ENCODE assay signal across 15 mouse cellular contexts in genomic region chr4:150473437-150474070, GRCm38 (mm10).
DNase-seq lines count a peak whose midpoint lies in the region; ATAC-seq and TF ChIP-seq lines count a peak whose summit lies in the region.
"Had no signal": no experiment of that assay in that cellular context is flagged by ENCODE, and none has a peak within 500 bp of the region (broad histone marks: within the 10 kb centered on the region; RNA-seq: fewer than 3 reads in every experiment).

No protein-coding gene starts in this region.

- peak overlapping the region; percentile 59 for H3K27ac ChIP-seq in heart, adult 2 months
- peak overlapping the region; percentile 17; the same call in 1 of the 2 replicates for H3K27ac ChIP-seq in kidney, embryonic 16.5 days (ENCODE audit: low read length)
- H3K27ac ChIP-seq: embryonic facial prominence, embryonic 13.5 days; intestine, embryonic 15.5 days; liver, embryonic 15.5 days; neural tube, embryonic 12.5 days had no signal

- ATAC-seq in kidney, embryonic 16.5 days (ENCODE audit: low FRiP score, low TSS enrichment): no peak
- ATAC-seq in granulocyte monocyte progenitor cell, adult 5-6 weeks (replicated peaks; ENCODE audit: poor library complexity, severe bottlenecking): peak; percentile 24
- ATAC-seq: activated CD4-positive, CD25-positive, alpha-beta regulatory T cell, adult 4 months; intestine, embryonic 15.5 days had no signal

- H3K27me3 ChIP-seq in heart, adult 2 months (ENCODE audit: control insufficient read depth, insufficient read depth, low read length): no peaks in the 10 kb centered on the region
- H3K27me3 ChIP-seq in kidney, embryonic 16.5 days (ENCODE audit: insufficient read depth, low read length): no peaks in the 10 kb centered on the region
- no peaks in the 10 kb centered on the region for H3K27me3 ChIP-seq in C2C12 (ENCODE audit: control insufficient read depth, insufficient read depth, insufficient read length)
- H3K27me3 ChIP-seq: embryonic facial prominence, embryonic 13.5 days; intestine, embryonic 15.5 days; liver, embryonic 15.5 days; neural tube, embryonic 12.5 days had no signal

- WGBS in heart, adult 2 months: 75% methylated on average over 4 of the region's 4 CpGs
- WGBS in kidney, embryonic 16.5 days: 85% methylated on average over 4 of the region's 4 CpGs

- DNase-seq in heart, adult 2 months: no peak
- DNase-seq in heart, adult 8-10 months (ENCODE audit: low spot score): no peak
- DNase-seq in kidney, postnatal 10 days: no peak
- DNase-seq in retina, postnatal 1 day: no peak
- no peak for DNase-seq in right cerebral cortex, adult 2 months (ENCODE audit: low spot score in 2 of 2)
- DNase-seq: kidney, postnatal 36 days; thymus, postnatal 36 days had no signal

- no peak overlapping the region for H3K4me3 ChIP-seq in heart, adult 2 months
- H3K4me3 ChIP-seq in kidney, embryonic 16.5 days (ENCODE audit: low read length): no peak overlapping the region
- H3K4me3 ChIP-seq in C2C12 (ENCODE audit: insufficient read depth, poor library complexity, severe bottlenecking): no peak overlapping the region
- H3K4me3 ChIP-seq: embryonic facial prominence, embryonic 13.5 days; intestine, embryonic 15.5 days; liver, embryonic 15.5 days; neural tube, embryonic 12.5 days had no signal

- H3K79me2 ChIP-seq in heart, adult 2 months (replicated peaks; ENCODE audit: control insufficient read depth, insufficient read depth, low read length): no peaks in the 10 kb centered on the region
- peaks cover 19% of the 10 kb centered on the region for H3K79me2 ChIP-seq in C2C12 (ENCODE audit: control insufficient read depth, insufficient read depth)

- H3K36me3 ChIP-seq in heart, adult 2 months (ENCODE audit: control insufficient read depth, insufficient read depth, low read length): no peaks in the 10 kb centered on the region
- peaks cover 12% of the 10 kb centered on the region for H3K36me3 ChIP-seq in kidney, embryonic 16.5 days (ENCODE audit: insufficient read depth, low read length)
- H3K36me3 ChIP-seq in C2C12 (ENCODE audit: control insufficient read depth, insufficient read depth): peaks cover 23% of the 10 kb centered on the region

- no peak for TF ChIP-seq POLR2A in heart, adult 2 months (IDR thresholded peaks at IDR 0.05; ENCODE audit: insufficient read depth, low read depth, low read length)

- peaks cover 10% of the 10 kb centered on the region for H3K79me3 ChIP-seq in C2C12 (ENCODE audit: low read depth)

- no peak overlapping the region for H3ac ChIP-seq in C2C12 (ENCODE audit: control insufficient read depth, insufficient read length, low read depth)

- TF ChIP-seq CTCF in heart, adult 2 months (IDR thresholded peaks at IDR 0.05): no peak
- TF ChIP-seq CTCF in C2C12 (IDR thresholded peaks at IDR 0.05; ENCODE audit: control insufficient read depth, insufficient read depth, insufficient read length): no peak

- H3K9me3 ChIP-seq in kidney, embryonic 16.5 days (ENCODE audit: low read length): no peaks in the 10 kb centered on the region
- H3K9me3 ChIP-seq: embryonic facial prominence, embryonic 13.5 days; intestine, embryonic 15.5 days; liver, embryonic 15.5 days; neural tube, embryonic 12.5 days had no signal

- no peak overlapping the region for H3K9ac ChIP-seq in heart, adult 2 months (ENCODE audit: low read depth, low read length)
- no peak overlapping the region for H3K9ac ChIP-seq in kidney, embryonic 16.5 days (replicated peaks; ENCODE audit: low read length)
- H3K9ac ChIP-seq: embryonic facial prominence, embryonic 13.5 days; intestine, embryonic 15.5 days; liver, embryonic 15.5 days; neural tube, embryonic 12.5 days had no signal

- peaks cover 2% of the 10 kb centered on the region; the same call in 1 of the 2 replicates for H3K4me1 ChIP-seq in heart, adult 2 months (ENCODE audit: control insufficient read depth, insufficient read depth, low read length)
- peaks cover 12% of the 10 kb centered on the region; the same call in 1 of the 2 replicates for H3K4me1 ChIP-seq in kidney, embryonic 16.5 days (ENCODE audit: insufficient read depth, low read length)
- H3K4me1 ChIP-seq: intestine, embryonic 15.5 days had no signal

- no peak for TF ChIP-seq EP300 in heart, adult 2 months (IDR thresholded peaks at IDR 0.05; ENCODE audit: insufficient read depth, low read depth, low read length)

- intact Hi-C loops in heart, adult 2 months (cut with DNase I): no loop called here

- H3K4me2 ChIP-seq in kidney, embryonic 16.5 days (replicated peaks; ENCODE audit: low read depth, low read length): no peak overlapping the region
- H3K4me2 ChIP-seq: embryonic facial prominence, embryonic 13.5 days; intestine, embryonic 15.5 days; liver, embryonic 15.5 days; neural tube, embryonic 12.5 days had no signal

TF ChIP-seq in C2C12, 6 proteins besides CTCF, POLR2A, EP300 and RAD21:
- TF ChIP-seq MYOG (IDR thresholded peaks at IDR 0.05; ENCODE audit: control insufficient read depth, extremely low read depth, insufficient read length): no peak
- TF ChIP-seq USF1 (IDR thresholded peaks at IDR 0.05; ENCODE audit: low read depth): peak; percentile 59
